Mouse (Mus musculus) hindbrain, embryonic 10.5 days (tissue): ENCODE data around the gene Gm13289. TPM values are rescaled to one million over a fixed set of nuclear protein-coding genes. Genes with fewer than 3 reads are reported as not detected.
A peak's percentile ranks its signal among the peaks of the same experiment; 100 is the strongest.
"Not testable (repeated sequence)": the region's sequence is repeated elsewhere in the genome, so short reads cannot be mapped to it uniquely, and the experiment has no call there.

Experiments used
- DNase-seq: peaks from one replicate; pipeline ENCODE4 v3.0.0-alpha.2; 2017; ENCODE audit warnings: low spot score
- H3K27ac ChIP-seq: fragments of 300-500 bp; sonication (generic); 2 replicates; pipeline ENCODE4 v1.5.1; 2016; ENCODE audit warnings: mild to moderate bottlenecking, moderate library complexity
- H3K27me3 ChIP-seq: fragments of 300-500 bp; sonication (generic); 2 replicates; pipeline ENCODE4 v1.6.1; 2016; ENCODE audit warnings: mild to moderate bottlenecking; ENCODE audit not compliant: poor library complexity, insufficient read depth, severe bottlenecking
- H3K36me3 ChIP-seq: fragments of 300-500 bp; sonication (generic); 2 replicates; pipeline ENCODE4 v1.6.1; 2016; ENCODE audit warnings: mild to moderate bottlenecking, moderate library complexity
- H3K4me1 ChIP-seq: fragments of 300-500 bp; sonication (generic); replicated peaks from 2 replicates; pipeline ENCODE4 v1.6.1; 2016; ENCODE audit warnings: mild to moderate bottlenecking
- H3K4me3 ChIP-seq: fragments of 300-500 bp; sonication (generic); 2 replicates; pipeline ENCODE4 v1.5.1; 2016; ENCODE audit warnings: mild to moderate bottlenecking, moderate library complexity
- H3K9me3 ChIP-seq: fragments of 300-500 bp; sonication (generic); 2 replicates; pipeline ENCODE4 v1.6.1; 2016; ENCODE audit warnings: mild to moderate bottlenecking, moderate library complexity
- WGBS: fragments of 180-500 bp; shearing (Covaris S2); methylation state at CpG from one replicate; pipeline ENCODE4 v1.1.7; 2016; 5-methylcytosine and 5-hydroxymethylcytosine counted together
- polyA plus RNA-seq: library from polyadenylated mRNA; unstranded; fragments of >200 nt; fragmentation: Nextera tagmentation; extraction: Ambion mirVana; gene quantifications from 2 replicates; pipeline ENCODE4 v1.2.1, GENCODE M21; 2016

The Gm13289 gene
- polyA plus RNA-seq, 1 experiment from 2014 or later: not detected

DNA sequence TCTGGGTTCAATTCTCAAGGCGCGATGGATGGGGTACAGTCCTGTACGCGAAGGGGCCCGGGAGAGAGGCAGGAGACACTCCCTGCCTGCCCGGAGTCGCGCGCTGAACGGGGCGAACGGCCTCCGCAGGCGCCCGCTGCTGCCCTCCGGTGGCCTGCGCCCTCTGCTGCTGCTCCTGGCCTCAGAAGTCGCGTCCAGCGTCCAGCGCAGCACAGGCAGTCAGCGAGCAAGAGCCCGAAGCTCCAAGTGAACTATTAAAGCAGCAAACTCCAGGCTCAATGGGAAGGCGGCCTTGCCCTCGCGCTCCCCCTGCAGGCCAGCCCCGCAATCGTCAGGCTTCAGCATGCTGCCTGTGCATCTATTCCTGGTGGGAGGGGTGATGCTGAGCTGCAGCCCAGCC is 16.3 kb upstream of the Gm13289 start:
- not testable (repeated sequence) for H3K4me1 ChIP-seq, H3K9me3 ChIP-seq, H3K36me3 ChIP-seq, H3K27ac ChIP-seq, H3K27me3 ChIP-seq
- WGBS: under 1% methylated on average over 28 of the region's 28 CpGs
- peak; percentile 75 for DNase-seq
- peak overlapping the region; percentile 43 for H3K4me3 ChIP-seq

DNA sequence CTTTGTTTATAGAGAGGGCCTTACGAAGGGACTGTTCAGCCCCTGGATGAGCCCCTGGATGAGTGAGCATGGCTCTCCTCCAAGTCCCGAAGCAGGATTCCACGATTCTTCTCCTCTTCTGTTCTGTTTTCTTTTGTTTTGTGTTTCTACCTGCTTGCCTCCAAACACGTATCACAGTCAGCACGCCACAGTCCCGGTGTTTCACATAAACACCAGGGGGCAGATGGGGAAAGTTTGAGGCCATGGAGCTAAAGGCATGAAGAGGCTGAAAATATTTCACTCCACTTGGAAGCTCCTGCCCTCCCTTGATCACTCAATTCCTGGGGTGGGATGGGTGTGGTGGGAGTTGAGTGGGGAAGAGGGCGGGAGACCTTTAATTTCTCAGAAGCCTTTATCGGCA is 14.9 kb upstream of the Gm13289 start:
- H3K9me3 ChIP-seq, H3K4me3 ChIP-seq, H3K27ac ChIP-seq, H3K4me1 ChIP-seq, H3K36me3 ChIP-seq, H3K27me3 ChIP-seq, DNase-seq: not testable (repeated sequence)
- 78% methylated on average over 6 of the region's 8 CpGs for WGBS

DNA sequence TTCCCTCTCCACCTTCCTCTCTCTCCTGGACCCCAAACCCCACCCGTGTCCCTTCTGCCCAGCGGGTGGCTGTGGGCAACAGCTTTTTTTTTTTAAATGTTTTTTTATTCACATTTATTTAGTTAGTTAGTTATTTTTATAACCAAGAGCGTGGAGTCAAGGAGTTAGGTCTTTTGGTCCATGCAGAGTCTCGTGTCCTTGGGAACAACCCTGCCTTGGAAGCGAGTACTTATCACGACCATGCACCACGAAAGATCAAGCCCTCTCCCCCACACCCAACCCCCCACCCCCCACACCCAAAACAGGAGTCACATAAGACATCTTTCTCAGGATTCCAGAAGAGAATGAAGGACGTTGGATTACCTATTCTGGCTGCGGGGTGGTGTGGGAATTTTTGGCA is 14.4 kb upstream of the Gm13289 start:
- not testable (repeated sequence) for H3K4me3 ChIP-seq, DNase-seq, H3K9me3 ChIP-seq, H3K27ac ChIP-seq, H3K27me3 ChIP-seq, H3K36me3 ChIP-seq, H3K4me1 ChIP-seq
- WGBS: 54% methylated on average over 9 of the region's 9 CpGs

DNA sequence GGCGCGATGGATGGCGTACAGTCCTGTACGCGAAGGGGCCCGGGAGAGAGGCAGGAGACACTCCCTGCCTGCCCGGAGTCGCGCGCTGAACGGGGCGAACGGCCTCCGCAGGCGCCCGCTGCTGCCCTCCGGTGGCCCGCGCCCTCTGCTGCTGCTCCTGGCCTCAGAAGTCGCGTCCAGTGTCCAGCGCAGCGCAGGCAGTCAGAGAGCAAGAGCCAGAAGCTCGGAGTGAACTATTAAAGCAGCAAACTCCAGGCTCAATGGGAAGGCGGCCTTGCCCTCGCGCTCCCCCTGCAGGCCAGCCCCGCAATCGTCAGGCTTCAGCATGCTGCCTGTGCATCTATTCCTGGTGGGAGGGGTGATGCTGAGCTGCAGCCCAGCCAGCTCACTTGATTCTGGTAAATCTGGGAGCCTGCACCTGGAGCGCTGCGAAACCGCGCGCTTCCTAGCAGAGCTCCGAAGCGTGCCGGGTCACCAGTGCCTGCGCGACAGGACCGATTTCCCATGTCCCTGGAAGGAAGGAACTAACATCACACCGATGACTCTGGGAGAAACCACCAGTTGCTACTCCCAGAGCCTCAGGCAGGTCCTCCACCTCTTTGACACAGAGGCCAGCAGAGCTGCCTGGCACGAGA is 13.2 kb upstream of the Gm13289 start:
- H3K9me3 ChIP-seq, H3K4me1 ChIP-seq, H3K27ac ChIP-seq, H3K36me3 ChIP-seq, H3K27me3 ChIP-seq: not testable (repeated sequence)
- H3K4me3 ChIP-seq: peak overlapping the region; percentile 40
- 2% methylated on average over 42 of the region's 42 CpGs for WGBS
- DNase-seq: peak; percentile 79

DNA sequence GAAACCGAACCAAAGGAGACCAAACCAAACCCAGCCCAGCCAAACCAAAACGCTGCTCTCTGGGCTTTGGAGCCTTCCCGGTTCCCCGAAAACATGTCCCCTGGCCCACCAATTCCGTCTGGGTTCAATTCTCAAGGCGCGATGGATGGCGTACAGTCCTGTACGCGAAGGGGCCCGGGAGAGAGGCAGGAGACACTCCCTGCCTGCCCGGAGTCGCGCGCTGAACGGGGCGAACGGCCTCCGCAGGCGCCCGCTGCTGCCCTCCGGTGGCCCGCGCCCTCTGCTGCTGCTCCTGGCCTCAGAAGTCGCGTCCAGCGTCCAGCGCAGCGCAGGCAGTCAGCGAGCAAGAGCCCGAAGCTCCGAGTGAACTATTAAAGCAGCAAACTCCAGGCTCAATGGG is 3.2 kb upstream of the Gm13289 start, which contains the start of gene Gm13290:
Gm13290 (plus strand) TSS at position 301 of the 400 bp plus-strand sequence.
- DNase-seq: not testable (repeated sequence)

DNA sequence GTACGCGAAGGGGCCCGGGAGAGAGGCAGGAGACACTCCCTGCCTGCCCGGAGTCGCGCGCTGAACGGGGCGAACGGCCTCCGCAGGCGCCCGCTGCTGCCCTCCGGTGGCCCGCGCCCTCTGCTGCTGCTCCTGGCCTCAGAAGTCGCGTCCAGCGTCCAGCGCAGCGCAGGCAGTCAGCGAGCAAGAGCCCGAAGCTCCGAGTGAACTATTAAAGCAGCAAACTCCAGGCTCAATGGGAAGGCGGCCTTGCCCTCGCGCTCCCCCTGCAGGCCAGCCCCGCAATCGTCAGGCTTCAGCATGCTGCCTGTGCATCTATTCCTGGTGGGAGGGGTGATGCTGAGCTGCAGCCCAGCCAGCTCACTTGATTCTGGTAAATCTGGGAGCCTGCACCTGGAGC is 2.8 kb downstream of the Gm13289 start, which contains the start of gene Gm13272:
Gm13272 (plus strand) TSS at position 301 of the 400 bp plus-strand sequence.
- H3K4me3 ChIP-seq, H3K9me3 ChIP-seq, DNase-seq, H3K27ac ChIP-seq, H3K27me3 ChIP-seq, H3K36me3 ChIP-seq, H3K4me1 ChIP-seq: not testable (repeated sequence)
- no CpG with 5 or more reads among the region's 29 CpGs for WGBS

More for the DNA sequence above, 3.2 kb upstream of the Gm13289 start, which contains the start of gene Gm13290:
- not testable (repeated sequence) for H3K4me3 ChIP-seq, H3K4me1 ChIP-seq, H3K9me3 ChIP-seq, H3K27me3 ChIP-seq, H3K36me3 ChIP-seq, H3K27ac ChIP-seq
- WGBS: no CpG with 5 or more reads among the region's 32 CpGs

DNA sequence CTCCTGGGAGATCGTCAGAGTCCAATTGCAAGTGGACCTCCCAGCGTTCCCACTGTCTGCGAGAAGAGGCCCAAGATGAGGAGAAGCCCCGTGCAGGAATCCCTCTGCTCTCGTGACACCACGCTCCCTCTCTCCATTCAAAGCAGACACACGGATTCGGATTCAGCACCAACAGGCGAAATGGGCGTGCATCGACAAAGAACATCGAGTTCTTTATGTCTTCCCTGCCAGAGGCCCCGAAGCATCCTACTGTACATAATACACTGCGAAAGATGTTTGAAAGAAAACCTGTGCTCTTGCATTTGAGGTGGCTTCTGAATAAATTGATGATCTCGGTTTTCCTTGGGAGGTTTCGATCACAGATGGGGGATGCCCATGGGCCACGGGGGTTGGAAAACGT is 3.6 kb downstream of the Gm13289 start:
- H3K4me1 ChIP-seq, H3K27me3 ChIP-seq, H3K27ac ChIP-seq, DNase-seq, H3K36me3 ChIP-seq, H3K9me3 ChIP-seq, H3K4me3 ChIP-seq: not testable (repeated sequence)
- 42% methylated on average over 16 of the region's 18 CpGs for WGBS

DNA sequence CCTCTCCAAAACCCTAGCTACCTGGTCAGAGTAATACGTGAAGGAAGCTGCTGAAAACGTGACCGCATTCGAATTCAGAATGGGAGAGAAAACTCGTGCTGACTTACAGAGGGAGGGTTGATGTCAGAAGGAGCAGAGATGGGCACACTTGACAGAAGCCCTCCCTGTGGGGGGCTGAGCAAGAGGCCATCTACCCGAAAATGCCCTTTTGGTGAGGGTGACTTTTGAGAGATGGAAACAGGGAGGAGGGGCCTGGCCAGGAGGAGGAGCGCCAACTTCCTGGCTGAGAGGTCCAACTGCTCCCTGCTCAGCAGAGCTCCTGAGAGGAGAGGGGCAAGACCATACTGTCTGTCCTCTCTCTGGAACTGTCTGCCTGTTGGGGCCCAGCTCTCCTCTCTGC is 5.1 kb downstream of the Gm13289 start, which contains the start of gene Ifnz:
Ifnz (plus strand) TSS at position 301 of the 400 bp plus-strand sequence.
- H3K9me3 ChIP-seq, H3K27ac ChIP-seq, H3K27me3 ChIP-seq, DNase-seq, H3K36me3 ChIP-seq, H3K4me1 ChIP-seq: not testable (repeated sequence)
- 24% methylated on average over 5 of the region's 7 CpGs for WGBS
- H3K4me3 ChIP-seq: 0 out of 2 replicates have a peak within 1 kb of the TSS, but pooled peaks have one; percentile 29

DNA sequence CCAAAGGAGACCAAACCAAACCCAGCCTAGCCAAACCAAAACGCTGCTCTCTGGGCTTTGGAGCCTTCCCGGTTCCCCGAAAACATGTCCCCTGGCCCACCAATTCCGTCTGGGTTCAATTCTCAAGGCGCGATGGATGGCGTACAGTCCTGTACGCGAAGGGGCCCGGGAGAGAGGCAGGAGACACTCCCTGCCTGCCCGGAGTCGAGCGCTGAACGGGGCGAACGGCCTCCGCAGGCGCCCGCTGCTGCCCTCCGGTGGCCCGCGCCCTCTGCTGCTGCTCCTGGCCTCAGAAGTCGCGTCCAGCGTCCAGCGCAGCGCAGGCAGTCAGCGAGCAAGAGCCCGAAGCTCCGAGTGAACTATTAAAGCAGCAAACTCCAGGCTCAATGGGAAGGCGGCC is 5.6 kb downstream of the Gm13289 start:
- H3K36me3 ChIP-seq, H3K9me3 ChIP-seq, H3K27ac ChIP-seq, H3K27me3 ChIP-seq, DNase-seq, H3K4me1 ChIP-seq: not testable (repeated sequence)
- WGBS: 0% methylated on average over 18 of the region's 31 CpGs
- 0 out of 2 replicates have a peak overlapping the region, but pooled peaks have one; percentile 29 for H3K4me3 ChIP-seq

DNA sequence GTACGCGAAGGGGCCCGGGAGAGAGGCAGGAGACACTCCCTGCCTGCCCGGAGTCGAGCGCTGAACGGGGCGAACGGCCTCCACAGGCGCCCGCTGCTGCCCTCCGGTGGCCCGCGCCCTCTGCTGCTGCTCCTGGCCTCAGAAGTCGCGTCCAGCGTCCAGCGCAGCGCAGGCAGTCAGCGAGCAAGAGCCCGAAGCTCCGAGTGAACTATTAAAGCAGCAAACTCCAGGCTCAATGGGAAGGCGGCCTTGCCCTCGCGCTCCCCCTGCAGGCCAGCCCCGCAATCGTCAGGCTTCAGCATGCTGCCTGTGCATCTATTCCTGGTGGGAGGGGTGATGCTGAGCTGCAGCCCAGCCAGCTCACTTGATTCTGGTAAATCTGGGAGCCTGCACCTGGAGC is 8.7 kb downstream of the Gm13289 start, which contains the start of gene Gm13276:
Gm13276 (plus strand) TSS at position 301 of the 400 bp plus-strand sequence.
- H3K27me3 ChIP-seq, H3K36me3 ChIP-seq, H3K4me1 ChIP-seq, DNase-seq, H3K27ac ChIP-seq, H3K4me3 ChIP-seq, H3K9me3 ChIP-seq: not testable (repeated sequence)
- no CpG with 5 or more reads among the region's 27 CpGs for WGBS

DNA sequence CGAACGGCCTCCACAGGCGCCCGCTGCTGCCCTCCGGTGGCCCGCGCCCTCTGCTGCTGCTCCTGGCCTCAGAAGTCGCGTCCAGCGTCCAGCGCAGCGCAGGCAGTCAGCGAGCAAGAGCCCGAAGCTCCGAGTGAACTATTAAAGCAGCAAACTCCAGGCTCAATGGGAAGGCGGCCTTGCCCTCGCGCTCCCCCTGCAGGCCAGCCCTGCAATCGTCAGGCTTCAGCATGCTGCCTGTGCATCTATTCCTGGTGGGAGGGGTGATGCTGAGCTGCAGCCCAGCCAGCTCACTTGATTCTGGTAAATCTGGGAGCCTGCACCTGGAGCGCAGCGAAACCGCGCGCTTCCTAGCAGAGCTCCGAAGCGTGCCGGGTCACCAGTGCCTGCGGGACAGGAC is 11.7 kb downstream of the Gm13289 start, which contains the start of gene Gm13277:
Gm13277 (plus strand) TSS at position 231 of the 400 bp plus-strand sequence.
- H3K4me3 ChIP-seq, DNase-seq, H3K36me3 ChIP-seq, H3K27ac ChIP-seq, H3K9me3 ChIP-seq, H3K4me1 ChIP-seq, H3K27me3 ChIP-seq: not testable (repeated sequence)
- WGBS: 0% methylated on average over 5 of the region's 28 CpGs

DNA sequence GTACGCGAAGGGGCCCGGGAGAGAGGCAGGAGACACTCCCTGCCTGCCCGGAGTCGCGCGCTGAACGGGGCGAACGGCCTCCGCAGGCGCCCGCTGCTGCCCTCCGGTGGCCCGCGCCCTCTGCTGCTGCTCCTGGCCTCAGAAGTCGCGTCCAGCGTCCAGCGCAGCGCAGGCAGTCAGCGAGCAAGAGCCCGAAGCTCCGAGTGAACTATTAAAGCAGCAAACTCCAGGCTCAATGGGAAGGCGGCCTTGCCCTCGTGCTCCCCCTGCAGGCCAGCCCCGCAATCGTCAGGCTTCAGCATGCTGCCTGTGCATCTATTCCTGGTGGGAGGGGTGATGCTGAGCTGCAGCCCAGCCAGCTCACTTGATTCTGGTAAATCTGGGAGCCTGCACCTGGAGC is 14.5 kb downstream of the Gm13289 start, which contains the start of gene Gm13278:
Gm13278 (plus strand) TSS at position 301 of the 400 bp plus-strand sequence.
- H3K4me3 ChIP-seq, H3K36me3 ChIP-seq, H3K9me3 ChIP-seq, H3K4me1 ChIP-seq, H3K27ac ChIP-seq, DNase-seq, H3K27me3 ChIP-seq: not testable (repeated sequence)
- no CpG with 5 or more reads among the region's 28 CpGs for WGBS

DNA sequence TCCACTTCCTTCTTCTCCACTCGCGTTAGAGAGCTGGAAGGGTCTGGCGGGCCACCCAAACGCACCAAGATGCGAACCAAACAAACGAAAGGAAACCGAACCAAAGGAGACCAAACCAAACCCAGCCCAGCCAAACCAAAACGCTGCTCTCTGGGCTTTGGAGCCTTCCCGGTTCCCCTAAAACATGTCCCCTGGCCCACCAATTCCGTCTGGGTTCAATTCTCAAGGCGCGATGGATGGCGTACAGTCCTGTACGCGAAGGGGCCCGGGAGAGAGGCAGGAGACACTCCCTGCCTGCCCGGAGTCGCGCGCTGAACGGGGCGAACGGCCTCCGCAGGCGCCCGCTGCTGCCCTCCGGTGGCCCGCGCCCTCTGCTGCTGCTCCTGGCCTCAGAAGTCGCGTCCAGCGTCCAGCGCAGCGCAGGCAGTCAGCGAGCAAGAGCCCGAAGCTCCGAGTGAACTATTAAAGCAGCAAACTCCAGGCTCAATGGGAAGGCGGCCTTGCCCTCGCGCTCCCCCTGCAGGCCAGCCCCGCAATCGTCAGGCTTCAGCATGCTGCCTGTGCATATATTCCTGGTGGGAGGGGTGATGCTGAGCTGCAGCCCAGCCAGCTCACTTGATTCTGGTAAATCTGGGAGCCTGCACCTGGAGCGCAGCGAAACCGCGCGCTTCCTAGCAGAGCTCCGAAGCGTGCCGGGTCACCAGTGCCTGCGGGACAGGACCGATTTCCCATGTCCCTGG is 17.4 kb downstream of the Gm13289 start, which contains the start of gene Gm13275:
Gm13275 (plus strand) TSS at position 552 of the 740 bp plus-strand sequence.
- H3K9me3 ChIP-seq, H3K4me1 ChIP-seq, H3K27me3 ChIP-seq, H3K27ac ChIP-seq, H3K36me3 ChIP-seq, H3K4me3 ChIP-seq, DNase-seq: not testable (repeated sequence)
- WGBS: under 1% methylated on average over 19 of the region's 52 CpGs
